8 mouse cellular contexts compared by ENCODE assay signal in genomic region chr2:10373508-10374206, GRCm38 (mm10). TPM values are rescaled to one million over a fixed set of nuclear protein-coding genes. Genes with fewer than 3 reads are reported as not detected.
DNase-seq lines count a peak whose midpoint lies in the region; ATAC-seq and TF ChIP-seq lines count a peak whose summit lies in the region.

No protein-coding gene starts in this region.

- H3K4me1 ChIP-seq in heart, embryonic 13.5 days = peaks cover 28% of the 10 kb centered on the region
- peaks cover 53% of the 10 kb centered on the region for H3K4me1 ChIP-seq in G1E (ENCODE audit: insufficient read depth, low read depth, low read length)
- peaks cover 34% of the 10 kb centered on the region for H3K4me1 ChIP-seq in forebrain, embryonic 10.5 days
- peaks cover 14% of the 10 kb centered on the region for H3K4me1 ChIP-seq in kidney, postnatal 0 days (replicated peaks; ENCODE audit: insufficient read depth, low read length)

- no peaks in the 10 kb centered on the region for H3K9me3 ChIP-seq in heart, embryonic 13.5 days
- no peaks in the 10 kb centered on the region for H3K9me3 ChIP-seq in G1E (replicated peaks)
- no peaks in the 10 kb centered on the region for H3K9me3 ChIP-seq in forebrain, embryonic 10.5 days
- no peaks in the 10 kb centered on the region for H3K9me3 ChIP-seq in kidney, postnatal 0 days (replicated peaks; ENCODE audit: low read length)

- ATAC-seq in heart, embryonic 13.5 days (ENCODE audit: extremely low read depth, insufficient number of reproducible peaks, low FRiP score, low TSS enrichment) = no peak
- peak; percentile 36 for ATAC-seq in G1E (ENCODE audit: extremely low read depth, insufficient number of reproducible peaks, low FRiP score, poor library complexity, severe bottlenecking)
- no peak for ATAC-seq in kidney, postnatal 0 days (replicated peaks; ENCODE audit: low FRiP score, low read depth)
- no peak for ATAC-seq in monocyte, adult 5-6 weeks (replicated peaks; ENCODE audit: insufficient number of reproducible peaks, low FRiP score, low TSS enrichment, poor library complexity, severe bottlenecking)

- no peak overlapping the region for H3ac ChIP-seq in myocyte (ENCODE audit: control insufficient read depth, insufficient read length)

- no peak for DNase-seq in heart, adult 8-10 months (ENCODE audit: low spot score)
- DNase-seq in G1E (ENCODE audit: low spot score) = peak; percentile 21
- peak; percentile 45 for DNase-seq in forebrain, embryonic 10.5 days (ENCODE audit: extremely low spot score, low spot score)
- DNase-seq in kidney, postnatal 0 days (ENCODE audit: low spot score) = peak; percentile 5
- no peak for DNase-seq in ovary, postnatal 14 days (ENCODE audit: low spot score)

- H3K4me3 ChIP-seq in heart, embryonic 13.5 days = peak overlapping the region; percentile 70
- H3K4me3 ChIP-seq in G1E (ENCODE audit: low read depth, low read length) (peak overlapping the region; percentile 78), myocyte (peak overlapping the region; percentile 19)
- H3K4me3 ChIP-seq in forebrain, embryonic 10.5 days = peak overlapping the region; percentile 66
- H3K4me3 ChIP-seq in kidney, postnatal 0 days (replicated peaks; ENCODE audit: low read depth, low read length) = peak overlapping the region; percentile 62

- peak overlapping the region; percentile 78 for H3K9ac ChIP-seq in heart, embryonic 13.5 days
- no peak overlapping the region for H3K9ac ChIP-seq in kidney, postnatal 0 days (ENCODE audit: low read depth, low read length)

- no peaks in the 10 kb centered on the region for H3K36me3 ChIP-seq in heart, embryonic 13.5 days
- H3K36me3 ChIP-seq in G1E (replicated peaks) = peaks cover 17% of the 10 kb centered on the region
- no peaks in the 10 kb centered on the region for H3K36me3 ChIP-seq in forebrain, embryonic 10.5 days (replicated peaks)
- H3K36me3 ChIP-seq in kidney, postnatal 0 days (ENCODE audit: insufficient read depth, low read length) = no peaks in the 10 kb centered on the region
- H3K36me3 ChIP-seq in myocyte (ENCODE audit: control insufficient read depth, insufficient read depth) = no peaks in the 10 kb centered on the region

- no peak overlapping the region for H3K27ac ChIP-seq in heart, embryonic 13.5 days (replicated peaks)
- no peak overlapping the region for H3K27ac ChIP-seq in forebrain, embryonic 10.5 days
- no peak overlapping the region for H3K27ac ChIP-seq in kidney, postnatal 0 days

- no peak for TF ChIP-seq CTCF in G1E (IDR thresholded peaks at IDR 0.05; ENCODE audit: low read depth, low read length)
- no peak for TF ChIP-seq CTCF in kidney, postnatal 0 days (IDR thresholded peaks at IDR 0.05; ENCODE audit: low read depth)

- peak overlapping the region; percentile 93 for H3K4me2 ChIP-seq in heart, embryonic 13.5 days
- H3K4me2 ChIP-seq in kidney, postnatal 0 days (ENCODE audit: low read length) = peak overlapping the region; percentile 96
- peak overlapping the region; percentile 75 for H3K4me2 ChIP-seq in myocyte (ENCODE audit: low read depth)

- H3K79me2 ChIP-seq in myocyte (ENCODE audit: control insufficient read depth, insufficient read depth) = no peaks in the 10 kb centered on the region

- WGBS in heart, embryonic 13.5 days = 1% methylated on average over 30 of the region's 30 CpGs
- WGBS in forebrain, embryonic 10.5 days = under 1% methylated on average over 30 of the region's 30 CpGs
- under 1% methylated on average over 30 of the region's 30 CpGs for WGBS in kidney, postnatal 0 days

- no peak for TF ChIP-seq POLR2A in myocyte (IDR thresholded peaks at IDR 0.05; ENCODE audit: insufficient read length, low read depth)

- H3K27me3 ChIP-seq in heart, embryonic 13.5 days (replicated peaks) = peaks cover 78% of the 10 kb centered on the region
- H3K27me3 ChIP-seq in G1E (ENCODE audit: insufficient read depth, low read length) = peaks cover 30% of the 10 kb centered on the region
- peaks cover 88% of the 10 kb centered on the region for H3K27me3 ChIP-seq in forebrain, embryonic 10.5 days (ENCODE audit: poor library complexity, severe bottlenecking)
- peaks cover 41% of the 10 kb centered on the region for H3K27me3 ChIP-seq in kidney, postnatal 0 days (ENCODE audit: insufficient read depth, low read length)
- peaks cover 16% of the 10 kb centered on the region for H3K27me3 ChIP-seq in myocyte (ENCODE audit: control insufficient read depth, insufficient read depth, insufficient read length)

TF ChIP-seq in myocyte, 11 proteins besides CTCF, POLR2A, EP300 and RAD21:
- no peak for TF ChIP-seq USF1 (IDR thresholded peaks at IDR 0.05; ENCODE audit: low read depth)
- no peak for TF ChIP-seq TCF12 (IDR thresholded peaks at IDR 0.05; ENCODE audit: insufficient read depth, poor library complexity, severe bottlenecking)
- no peak for TF ChIP-seq SRF (IDR thresholded peaks at IDR 0.05; ENCODE audit: control insufficient read depth, insufficient read length, low read depth)
- TF ChIP-seq MAX (IDR thresholded peaks at IDR 0.05; ENCODE audit: low read depth) = no peak
- TF ChIP-seq POLR2AphosphoS2 (IDR thresholded peaks at IDR 0.05; ENCODE audit: insufficient read length, low read depth) = no peak
- TF ChIP-seq E2F4 (IDR thresholded peaks at IDR 0.05; ENCODE audit: insufficient read depth) = no peak
- TF ChIP-seq MYOD1 (IDR thresholded peaks at IDR 0.05; ENCODE audit: control insufficient read depth in 1 of 3, insufficient read length in 2 of 3, low read depth in 2 of 3) = no peak
- no peak for TF ChIP-seq CEBPB (IDR thresholded peaks at IDR 0.05; ENCODE audit: insufficient read depth, poor library complexity, severe bottlenecking)
- no peak for TF ChIP-seq REST (IDR thresholded peaks at IDR 0.05; ENCODE audit: insufficient read depth, insufficient read length)
- no peak for TF ChIP-seq MYOG (IDR thresholded peaks at IDR 0.05; ENCODE audit: control insufficient read depth in 1 of 3, insufficient read depth in 1 of 3, insufficient read length in 2 of 3, low read depth in 2 of 3)
- no peak for TF ChIP-seq TCF3 (IDR thresholded peaks at IDR 0.05; ENCODE audit: insufficient read length, low read depth)

RNA-seq across cellular contexts. Expression of gene Sfmbt2, which starts 3.3 kb away (rescaled TPM):
- polyA plus RNA-seq in heart, embryonic 13.5 days (2015; fragmentation: Nextera tagmentation; extraction: Ambion mirVana) = 1.3 and 1.4 TPM in 2 replicates
- total RNA-seq in heart, adult 8-10 months (2022) = under 1 TPM; 0.12 to 0.35 (median 0.32) TPM
- total RNA-seq in G1E (2014; fragmentation: Nextera tagmentation) = 76.5 and 79.8 TPM in 2 replicates
- total RNA-seq in G1E (2017) = 26.5 and 26.8 TPM in 2 replicates
- 25.0 and 27.4 TPM in 2 replicates for polyA plus RNA-seq in G1E (2012)
- 1.1 and 1.6 TPM in 2 replicates for polyA plus RNA-seq in forebrain, embryonic 10.5 days (2016; fragmentation: Nextera tagmentation; extraction: Ambion mirVana)
- 0.84 and 0.93 TPM in 2 replicates for polyA plus RNA-seq in kidney, postnatal 0 days (2015; fragmentation: Nextera tagmentation; extraction: Ambion mirVana)
- 0.19 TPM for polyA plus RNA-seq in myocyte (2012; fragmentation: generic; extraction: Trizol)
- total RNA-seq in monocyte, adult 5-6 weeks (2017) = 0.21 to 0.68 TPM in 2 of 3 replicates, not detected in the other

Comparison
In these comparisons a context has a peak if more than half of its experiments do, and no peak if none do; other contexts are left out.
1. H3K4me3 ChIP-seq: peak in every context shown above with its lines; median percentile 78 in G1E; 70 in heart, embryonic 13.5 days; 66 in forebrain, embryonic 10.5 days; 62 in kidney, postnatal 0 days; 19 in myocyte.
2. DNase-seq: peak in G1E (single experiment), forebrain, embryonic 10.5 days (single experiment) and kidney, postnatal 0 days (single experiment); none in heart, adult 8-10 months (single experiment) and ovary, postnatal 14 days (single experiment).
3. Peak in every context shown above with its lines, with median percentiles within 50 percentile points of each other: H3K4me2 ChIP-seq.